Mouse (Mus musculus) stomach, embryonic 14.5 days (tissue): Measurements from ENCODE around the gene Isg20l2. TPM values are rescaled to one million over a fixed set of nuclear protein-coding genes. Genes with fewer than 3 reads are reported as not detected.

Experiments
- ATAC-seq: fragments of 200-750 bp; cut with Nextera tagmentation; 2 replicates; pipeline ENCODE4 v1.8.0; 2017; ENCODE audit warnings: low read depth, moderate TSS enrichment; ENCODE audit not compliant: insufficient number of reproducible peaks, insufficient read depth, low FRiP score
- H3K27ac ChIP-seq: fragments of 300-500 bp; sonication (generic); 2 replicates; pipeline ENCODE4 v1.5.1; 2014; ENCODE audit warnings: mild to moderate bottlenecking, low read length, moderate library complexity, mixed read lengths
- H3K27me3 ChIP-seq: fragments of 300-500 bp; sonication (generic); 2 replicates; pipeline ENCODE4 v1.6.1; 2014; ENCODE audit warnings: low read length, control low read depth, mixed read lengths; ENCODE audit not compliant: control insufficient read depth, insufficient read depth
- H3K36me3 ChIP-seq: fragments of 300-500 bp; sonication (generic); 2 replicates; pipeline ENCODE4 v1.6.1; 2014; ENCODE audit warnings: mild to moderate bottlenecking, control low read depth, low read length, moderate library complexity, mixed read lengths; ENCODE audit not compliant: control insufficient read depth, insufficient read depth
- H3K4me1 ChIP-seq: fragments of 300-500 bp; sonication (generic); 2 replicates; pipeline ENCODE4 v1.6.1; 2014; ENCODE audit warnings: low read length, control low read depth, mixed read lengths; ENCODE audit not compliant: control insufficient read depth, insufficient read depth
- H3K4me2 ChIP-seq: fragments of 300-500 bp; sonication (generic); replicated peaks from 2 replicates; pipeline ENCODE4 v1.6.1; 2014; ENCODE audit warnings: low read depth, low read length, control low read depth
- H3K4me3 ChIP-seq: fragments of 300-500 bp; sonication (generic); 2 replicates; pipeline ENCODE4 v1.5.1; 2014; ENCODE audit warnings: low read depth, low read length, control low read depth
- H3K9ac ChIP-seq: fragments of 300-500 bp; sonication (generic); replicated peaks from 2 replicates; pipeline ENCODE4 v1.6.1; 2014; ENCODE audit warnings: low read depth, mild to moderate bottlenecking, control low read depth, low read length, moderate library complexity, mixed read lengths
- H3K9me3 ChIP-seq: fragments of 300-500 bp; sonication (generic); 2 replicates; pipeline ENCODE4 v1.6.1; 2016; ENCODE audit warnings: low read depth, low read length, control low read depth; ENCODE audit not compliant: control insufficient read depth
- WGBS: fragments of 180-500 bp; shearing (Covaris S2); extraction: QIAGEN DNeasy Blood & Tissue Kit; methylation state at CpG from one replicate; pipeline ENCODE4 v1.1.7; 2014; 5-methylcytosine and 5-hydroxymethylcytosine counted together
- polyA plus RNA-seq: library from polyadenylated mRNA; unstranded; fragments of >200 nt; fragmentation: Nextera tagmentation; extraction: Ambion mirVana; gene quantifications from 2 replicates; pipeline ENCODE4 v1.2.1, GENCODE M21; 2014

The Isg20l2 gene
- polyA plus RNA-seq, 1 experiment from 2014 or later, result 35.4 TPM

DNA sequence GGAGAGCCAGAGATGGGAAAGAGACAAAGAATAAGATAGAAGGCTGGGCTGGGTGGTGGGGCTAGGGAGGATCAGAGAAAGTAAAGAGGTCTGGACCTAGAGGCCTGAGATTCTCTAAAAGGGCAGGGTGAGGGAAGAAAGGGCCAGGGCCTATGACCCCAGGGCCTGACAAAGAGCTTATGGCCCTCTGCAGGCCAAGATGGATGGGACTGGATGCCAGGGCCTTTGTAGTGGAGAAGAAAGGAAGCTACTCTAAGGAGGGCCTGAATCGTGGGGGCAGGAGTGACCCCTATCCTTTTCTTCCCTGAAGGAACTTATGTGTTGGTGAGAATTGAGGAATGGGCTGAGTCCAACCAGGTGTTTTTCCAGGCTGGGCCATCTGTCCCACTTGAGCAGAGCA, 27.9 kb downstream of the Isg20l2 start:
- H3K27ac ChIP-seq, result no peak overlapping the region
- H3K4me3 ChIP-seq, result no peak overlapping the region
- H3K27me3 ChIP-seq, result no peaks in the 10 kb centered on the region
- H3K9me3 ChIP-seq, result no peaks in the 10 kb centered on the region
- no peak overlapping the region for H3K9ac ChIP-seq
- peaks cover 23% of the 10 kb centered on the region for H3K4me1 ChIP-seq
- H3K36me3 ChIP-seq, result no peaks in the 10 kb centered on the region
- 17% methylated on average over 1 of the region's 1 CpGs for WGBS
- ATAC-seq, result no peak
- no peak overlapping the region for H3K4me2 ChIP-seq

- no peak overlapping the region for H3K27ac ChIP-seq
- peaks cover 22% of the 10 kb centered on the region for H3K4me1 ChIP-seq
- H3K27me3 ChIP-seq, result no peaks in the 10 kb centered on the region
- no peak overlapping the region for H3K9ac ChIP-seq
- no peak overlapping the region for H3K4me3 ChIP-seq
- H3K9me3 ChIP-seq, result no peaks in the 10 kb centered on the region
- no peak for ATAC-seq
- H3K4me2 ChIP-seq, result no peak overlapping the region
- WGBS, result 18% methylated on average over 4 of the region's 4 CpGs
- H3K36me3 ChIP-seq, result no peaks in the 10 kb centered on the region
These were observed 28.4 kb downstream of the Isg20l2 start for GRCm38 (mm10) chr3:87958476-87958875.

GRCm38 (mm10) chr3:87958967-87959366, 28.9 kb downstream of the Isg20l2 start:
- Histone ChIP-seq H3K36me3 (no peaks in the 10 kb centered on the region), H3K9ac (no peak overlapping the region), H3K4me3 (no peak overlapping the region), H3K4me1 (peaks cover 22% of the 10 kb centered on the region), H3K27ac (peak overlapping the region; percentile 98; the same call in 1 of the 2 replicates), H3K27me3 (no peaks in the 10 kb centered on the region), H3K4me2 (no peak overlapping the region), H3K9me3 (no peaks in the 10 kb centered on the region)
- WGBS, result 8% methylated on average over 1 of the region's 1 CpGs
- ATAC-seq, result no peak

- H3K9me3 ChIP-seq, result no peaks in the 10 kb centered on the region
- no peaks in the 10 kb centered on the region for H3K27me3 ChIP-seq
- no peaks in the 10 kb centered on the region for H3K36me3 ChIP-seq
- H3K4me3 ChIP-seq, result no peak overlapping the region
- no peak for ATAC-seq
- no peak overlapping the region for H3K9ac ChIP-seq
- H3K27ac ChIP-seq, result peak overlapping the region; percentile 98
- peaks cover 22% of the 10 kb centered on the region for H3K4me1 ChIP-seq
- WGBS, result 49% methylated on average over 7 of the region's 7 CpGs
- H3K4me2 ChIP-seq, result 0 out of 2 replicates have a peak overlapping the region, but pooled peaks have one; percentile 66
These were observed 29.3 kb downstream of the Isg20l2 start for GRCm38 (mm10) chr3:87959371-87959770.

DNA sequence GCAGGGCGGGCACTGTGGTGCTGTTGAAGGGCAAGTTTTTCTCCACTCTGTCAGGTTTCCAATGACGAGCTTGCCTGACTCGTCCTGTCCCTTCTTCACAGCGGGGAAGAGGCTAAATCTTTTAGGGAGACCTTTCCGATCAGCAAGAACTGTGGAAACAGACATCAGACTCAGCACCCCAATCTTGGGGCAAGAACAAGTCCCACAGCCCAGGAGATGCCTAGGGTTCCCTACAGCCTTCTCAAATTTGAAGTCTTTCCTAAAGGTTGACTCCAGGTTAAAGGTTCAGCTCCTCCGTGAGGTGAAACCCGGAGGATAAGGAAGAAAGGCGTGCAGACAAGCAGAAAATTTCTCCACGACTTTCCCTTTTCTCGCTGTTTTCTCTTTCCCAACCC, 30.1 kb downstream of the Isg20l2 start:
- peak overlapping the region; percentile 52 for H3K9ac ChIP-seq
- peaks cover 22% of the 10 kb centered on the region for H3K4me1 ChIP-seq
- peak overlapping the region; percentile 98 for H3K27ac ChIP-seq
- peak overlapping the region; percentile 35 for H3K4me3 ChIP-seq
- 5% methylated on average over 10 of the region's 10 CpGs for WGBS
- no peaks in the 10 kb centered on the region for H3K36me3 ChIP-seq
- no peaks in the 10 kb centered on the region for H3K27me3 ChIP-seq
- ATAC-seq, result no peak
- H3K9me3 ChIP-seq, result no peaks in the 10 kb centered on the region
- peak overlapping the region; percentile 66 for H3K4me2 ChIP-seq

DNA sequence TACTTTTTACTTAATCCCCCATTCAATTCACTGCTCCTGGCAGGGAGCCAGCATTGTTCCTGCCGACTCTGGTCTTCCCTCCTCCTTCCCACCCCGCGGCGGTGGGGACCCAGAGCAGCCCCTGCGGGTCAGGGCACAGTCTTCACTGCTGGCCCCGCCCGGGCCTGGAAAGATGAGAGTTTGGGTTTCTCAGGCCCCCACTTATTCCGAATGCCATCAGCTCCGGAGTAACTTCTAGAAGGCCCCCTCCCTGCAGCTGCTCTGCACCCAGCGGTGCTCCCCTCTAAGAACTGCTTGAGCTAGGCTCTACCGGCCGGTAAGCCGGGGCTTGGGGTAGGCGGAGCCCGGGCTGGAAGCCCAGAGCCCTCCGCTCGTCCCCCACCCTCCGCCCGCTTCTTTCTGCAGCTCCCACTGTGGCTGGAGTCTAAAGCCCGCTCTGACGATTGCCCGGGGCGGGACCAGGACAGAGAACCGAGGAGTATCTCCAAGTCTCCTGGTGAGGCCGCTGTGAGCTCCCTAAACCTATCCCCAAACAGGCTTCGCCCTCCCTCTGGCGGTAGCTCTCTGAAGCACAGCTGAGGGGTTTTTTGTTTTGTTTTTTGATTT, 30.6 kb downstream of the Isg20l2 start:
- H3K9ac ChIP-seq, result peak overlapping the region; percentile 52
- H3K4me2 ChIP-seq, result peak overlapping the region; percentile 66
- no peaks in the 10 kb centered on the region for H3K27me3 ChIP-seq
- H3K27ac ChIP-seq, result peak overlapping the region; percentile 98
- under 1% methylated on average over 27 of the region's 27 CpGs for WGBS
- ATAC-seq, result peak; percentile 97
- no peaks in the 10 kb centered on the region for H3K36me3 ChIP-seq
- peaks cover 22% of the 10 kb centered on the region for H3K4me1 ChIP-seq
- peak overlapping the region; percentile 35 for H3K4me3 ChIP-seq
- H3K9me3 ChIP-seq, result no peaks in the 10 kb centered on the region

DNA sequence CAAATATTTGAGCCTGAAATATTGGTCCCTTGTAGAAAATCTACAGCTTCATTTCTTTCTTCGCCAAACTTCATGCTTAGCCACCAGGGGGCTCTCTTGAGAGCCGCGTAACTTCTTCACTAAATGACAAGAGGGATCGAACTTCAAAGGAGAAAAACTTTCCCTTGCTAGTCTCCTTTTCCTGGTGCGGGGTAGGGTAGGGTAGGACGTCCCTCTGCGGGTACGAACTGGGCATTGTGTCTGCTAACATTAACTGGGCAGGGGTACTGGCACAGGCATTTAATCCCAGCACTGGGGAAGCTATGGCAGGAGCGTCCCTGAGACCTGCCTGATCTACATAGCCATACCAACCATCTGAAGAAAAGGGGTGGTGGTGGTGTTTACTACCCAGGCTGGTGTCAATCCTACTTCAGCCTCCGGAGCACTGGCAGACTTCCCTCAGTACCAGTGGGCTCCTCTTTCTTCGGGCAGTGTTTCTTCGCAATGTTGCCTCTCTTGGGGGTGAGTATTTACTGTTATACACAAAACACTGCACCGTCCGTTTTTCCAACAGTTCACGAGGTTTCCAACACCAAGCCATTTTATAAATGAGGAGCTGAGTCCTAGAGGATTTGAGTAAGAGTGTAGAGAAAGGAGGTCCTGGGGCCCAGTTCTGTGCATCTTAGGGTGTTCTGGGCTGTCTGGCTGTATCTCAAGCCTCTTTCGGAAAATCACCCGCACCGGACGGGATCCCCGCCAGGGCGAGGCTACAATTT, 40.2 kb downstream of the Isg20l2 start:
- H3K27ac ChIP-seq, result 0 out of 2 replicates have a peak overlapping the region, but pooled peaks have one; percentile 21

GRCm38 (mm10) chr3:87970939-87971488, 40.9 kb downstream of the Isg20l2 start, which contains the start of gene Nes:
Gene Nes (plus strand): TSS chr3:87971078.
- Histone ChIP-seq H3K27ac (peak within 1 kb of the TSS; percentile 58; the same call in 1 of the 2 replicates), H3K4me3 (peak within 1 kb of the TSS; percentile 54), H3K27me3 (no peaks in the 10 kb centered on the region), H3K9me3 (no peaks in the 10 kb centered on the region), H3K36me3 (no peaks in the 10 kb centered on the region; the same call in 1 of the 2 replicates), H3K4me2 (peak within 1 kb of the TSS; percentile 93), H3K9ac (peak within 1 kb of the TSS; percentile 65), H3K4me1 (peaks cover 38% of the 10 kb centered on the region)
- ATAC-seq, result peak; percentile 77
- WGBS, result under 1% methylated on average over 44 of the region's 44 CpGs

More for the DNA sequence above, 40.2 kb downstream of the Isg20l2 start:
- 1% methylated on average over 21 of the region's 21 CpGs for WGBS
- Histone ChIP-seq H3K4me1 (peaks cover 38% of the 10 kb centered on the region), H3K9me3 (no peaks in the 10 kb centered on the region), H3K27me3 (no peaks in the 10 kb centered on the region), H3K4me2 (peak overlapping the region; percentile 93), H3K36me3 (no peaks in the 10 kb centered on the region; the same call in 1 of the 2 replicates), H3K9ac (no peak overlapping the region), H3K4me3 (peak overlapping the region; percentile 54)
- no peak for ATAC-seq
